Mouse (Mus musculus) liver, embryonic 14.5 days (tissue): ENCODE results near the gene Azin2.

ENCODE experiments used
- CTCF ChIP-seq: IDR thresholded peaks from 2 replicates; pipeline ENCODE4 v1.5.1; 2016; ENCODE audit warnings: antibody characterized with exemption, low read depth, control low read depth
- EP300 ChIP-seq: IDR thresholded peaks from 2 replicates; pipeline ENCODE4 v1.6.1; 2016; ENCODE audit warnings: antibody characterized with exemption, low read depth

DNA sequence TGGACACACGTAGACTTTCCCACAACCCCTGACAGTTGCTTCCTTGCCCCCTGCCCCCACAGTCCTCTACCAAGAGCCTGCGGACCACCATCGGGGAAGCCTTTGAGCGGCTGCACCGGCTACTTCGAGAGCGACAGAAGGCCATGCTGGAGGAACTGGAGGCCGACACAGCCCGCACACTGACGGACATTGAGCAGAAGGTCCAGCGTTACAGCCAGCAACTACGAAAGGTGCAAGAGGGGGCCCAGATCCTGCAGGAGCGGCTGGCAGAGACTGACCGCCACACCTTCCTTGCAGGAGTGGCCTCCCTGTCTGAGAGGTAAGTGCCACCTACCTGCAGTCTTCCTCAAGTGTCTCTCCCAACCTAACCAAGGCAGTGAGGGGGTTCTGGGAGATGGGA lies 61.8 kb downstream of the Azin2 start:
- TF ChIP-seq CTCF (no peak), EP300 (no peak)
